Mouse (Mus musculus) brain, embryonic 14.5 days (tissue): Measurements from ENCODE around the gene Kctd3.

Experiments used
- CTCF ChIP-seq: fragments of 200-500 bp; IDR thresholded peaks from 2 replicates; pipeline ENCODE4 v1.5.1; 2012; ENCODE audit warnings: inconsistent platforms, mild to moderate bottlenecking, moderate library complexity, borderline replicate concordance; ENCODE audit not compliant: insufficient read depth, insufficient read length; ENCODE audit errors: extremely low read depth
- POLR2A ChIP-seq: fragments of 200-500 bp; IDR thresholded peaks from 2 replicates; pipeline ENCODE4 v1.6.1; 2012; ENCODE audit warnings: mild to moderate bottlenecking, inconsistent platforms, borderline replicate concordance; ENCODE audit not compliant: poor library complexity, insufficient read depth, insufficient read length, severe bottlenecking; ENCODE audit errors: extremely low read depth

DNA sequence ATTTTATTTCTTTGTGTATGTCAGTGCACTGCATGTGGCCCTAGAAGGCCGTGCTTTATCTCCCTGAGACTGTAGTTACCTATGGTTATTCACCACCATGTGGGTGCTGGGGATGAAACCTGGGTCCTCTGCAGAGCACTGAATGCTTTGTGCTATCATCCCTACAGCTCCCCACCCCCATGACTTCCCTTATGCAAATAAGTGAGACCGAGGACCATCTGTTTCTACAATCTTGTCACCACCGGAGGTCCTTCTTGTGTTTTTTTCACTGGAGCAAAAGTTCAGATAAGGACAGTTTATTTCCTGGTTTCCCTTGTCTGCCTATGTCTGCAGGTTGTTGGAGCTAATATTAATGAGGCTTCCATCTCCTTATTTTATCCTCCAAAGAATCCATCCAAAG lies 39.2 kb upstream of the Kctd3 start:
- no peak for TF ChIP-seq CTCF
- TF ChIP-seq POLR2A: no peak
